Mouse (Mus musculus): ENCODE measurements around the gene Fam83g.
"Not testable (repeated sequence)": the region's sequence is repeated elsewhere in the genome, so short reads cannot be mapped to it uniquely, and the experiment has no call there.

The Fam83g gene

GRCm38 (mm10) chr11:61683907-61684731, at the start of gene Fam83g:
Gene Fam83g, plus strand, starts transcription at chr11:61684091.
- no peak for DNase-seq (ENCODE audit: low spot score)

DNA sequence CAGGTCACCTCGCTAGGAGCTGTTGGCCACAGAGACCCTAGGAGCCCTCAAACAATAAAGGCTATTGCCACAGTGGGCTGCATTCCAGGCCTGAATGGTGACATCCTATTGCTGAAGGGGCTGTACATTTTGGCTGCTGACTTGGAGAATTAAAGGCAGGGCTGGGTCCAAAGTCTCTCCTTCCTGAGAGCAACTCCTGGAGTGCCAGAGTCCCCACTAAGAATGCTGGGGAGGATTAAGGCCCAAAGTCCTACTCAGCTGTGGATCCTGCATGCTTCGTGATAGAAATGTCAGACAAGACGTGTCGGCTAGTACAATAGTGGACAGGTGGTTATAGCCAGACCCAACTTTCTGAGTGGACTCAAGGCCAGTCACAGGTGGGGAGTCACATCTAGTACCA, 47.6 kb upstream of the Fam83g start:
- not testable (repeated sequence) for DNase-seq (ENCODE audit: low spot score)

DNA sequence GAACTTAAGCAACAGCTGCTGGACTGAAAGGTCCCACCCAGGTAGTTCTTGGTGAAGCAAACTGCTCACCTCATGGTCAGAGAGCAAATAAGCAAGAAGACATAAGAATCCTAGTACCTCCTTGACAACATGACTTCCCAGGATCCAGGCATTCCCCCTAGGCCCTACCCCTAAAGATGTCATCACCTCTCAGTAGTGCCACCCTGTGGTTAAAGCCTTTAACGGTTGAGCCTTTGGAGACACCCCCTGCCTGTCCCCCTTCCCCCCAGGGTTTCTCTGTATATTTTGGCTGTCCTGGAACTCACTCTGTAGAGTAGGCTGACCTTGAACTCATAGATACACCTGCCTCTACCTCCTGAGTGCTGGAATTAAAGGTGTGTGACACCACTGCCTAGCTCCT, 46.5 kb upstream of the Fam83g start:
- no peak for DNase-seq (ENCODE audit: low spot score)

DNA sequence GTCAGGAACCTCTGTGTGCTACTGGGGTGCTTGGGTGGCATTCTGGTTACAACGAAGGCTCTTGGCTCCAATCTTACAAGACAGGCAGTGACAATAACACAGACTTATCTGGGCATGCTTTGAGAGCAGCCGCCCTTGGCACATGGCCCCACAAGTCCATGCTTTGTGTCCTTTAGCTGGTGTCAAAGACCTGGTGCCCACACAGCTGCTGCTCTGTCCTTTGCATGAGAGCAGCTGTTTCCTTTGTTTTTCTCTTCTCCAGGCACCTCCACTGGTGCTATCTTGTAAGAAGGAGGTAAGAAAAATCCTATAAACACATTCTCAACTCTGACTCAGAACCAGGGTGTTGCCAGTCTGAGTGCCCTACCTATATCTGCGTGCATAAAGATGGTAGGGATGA, 46.0 kb upstream of the Fam83g start:
- DNase-seq (ENCODE audit: low spot score), result no peak

DNA sequence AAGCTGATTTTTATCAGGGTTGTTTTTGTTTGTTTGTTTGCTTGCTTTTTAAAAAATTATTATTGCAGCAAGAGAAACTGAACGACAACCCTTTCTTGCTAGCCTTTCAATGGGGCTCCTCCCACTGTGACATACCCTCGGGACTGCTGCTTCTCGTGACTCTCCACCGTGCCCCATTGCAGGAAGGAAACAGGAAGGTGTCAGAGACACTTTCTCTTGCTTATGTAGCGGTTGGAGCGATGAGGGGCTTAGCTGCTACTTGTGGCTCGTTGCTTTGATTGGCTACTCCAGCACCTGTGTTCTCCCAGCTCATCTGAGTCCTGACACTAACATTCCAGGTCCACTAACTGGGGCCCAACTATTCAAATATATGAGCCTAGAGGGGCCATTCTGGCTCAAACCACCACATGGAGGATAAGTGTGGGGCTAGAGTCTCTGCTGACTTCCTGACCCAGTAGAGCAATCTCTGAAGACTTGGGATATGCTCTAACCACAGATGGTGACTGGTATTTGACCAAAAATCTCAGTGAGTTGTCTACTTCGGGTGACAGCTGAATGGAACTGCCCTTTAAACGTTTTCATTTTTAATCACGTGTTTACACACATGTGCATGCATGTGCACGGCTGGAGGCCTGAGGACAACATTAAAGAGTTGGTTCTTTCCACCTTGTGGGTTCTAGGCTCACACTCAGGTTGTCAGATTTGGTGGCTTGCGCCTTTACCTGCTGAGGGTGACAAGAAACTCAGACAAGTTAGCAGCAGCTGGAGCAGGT, 44.9 kb upstream of the Fam83g start:
- no peak for DNase-seq (ENCODE audit: low spot score)

- no peak for DNase-seq (ENCODE audit: low spot score)
Observed at GRCm38 (mm10) chr11:61639601-61640177, 44.2 kb upstream of the Fam83g start.

DNA sequence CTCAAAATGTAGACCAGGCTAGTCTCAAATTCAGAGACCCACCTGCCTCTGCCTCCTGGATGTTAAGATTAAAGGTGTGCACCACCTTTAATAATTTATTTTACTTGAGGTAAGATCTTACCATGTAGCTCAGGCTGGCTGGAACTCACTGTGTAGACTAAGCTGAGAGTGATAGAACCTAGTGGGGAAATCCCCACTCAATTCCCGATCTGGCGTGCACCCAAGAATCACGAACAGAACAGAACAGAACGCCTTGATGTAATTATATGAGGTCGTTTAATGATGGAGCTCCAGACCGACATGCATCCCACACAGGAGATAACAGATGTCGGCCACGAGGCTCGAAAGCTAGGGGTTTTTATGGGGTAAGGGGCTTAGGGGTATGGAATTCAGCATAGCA, 43.3 kb upstream of the Fam83g start:
- not testable (repeated sequence) for DNase-seq (ENCODE audit: low spot score)

DNA sequence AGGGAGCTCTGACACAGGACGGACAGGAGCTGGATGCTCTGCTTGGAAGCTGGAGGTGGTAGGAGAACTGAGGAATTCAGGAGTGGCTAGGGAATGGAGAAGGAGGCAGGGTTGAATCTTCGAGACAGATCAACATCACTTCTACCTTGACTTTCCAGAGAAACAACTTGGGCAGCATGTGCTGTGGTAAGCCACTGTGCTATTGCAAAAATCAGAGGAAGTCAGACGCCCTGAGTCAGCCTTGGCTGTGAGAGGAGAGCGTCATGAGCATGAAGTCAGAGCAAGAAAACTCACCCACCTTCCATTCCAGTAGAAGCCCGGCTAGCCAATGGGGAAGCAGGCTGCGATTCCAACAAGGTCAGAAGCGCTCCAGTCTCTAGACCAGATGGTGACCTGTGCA, 41.8 kb upstream of the Fam83g start:
- DNase-seq (ENCODE audit: low spot score), result no peak

- DNase-seq (ENCODE audit: low spot score), result no peak
Observed at GRCm38 (mm10) chr11:61643184-61643961, 40.5 kb upstream of the Fam83g start.

DNA sequence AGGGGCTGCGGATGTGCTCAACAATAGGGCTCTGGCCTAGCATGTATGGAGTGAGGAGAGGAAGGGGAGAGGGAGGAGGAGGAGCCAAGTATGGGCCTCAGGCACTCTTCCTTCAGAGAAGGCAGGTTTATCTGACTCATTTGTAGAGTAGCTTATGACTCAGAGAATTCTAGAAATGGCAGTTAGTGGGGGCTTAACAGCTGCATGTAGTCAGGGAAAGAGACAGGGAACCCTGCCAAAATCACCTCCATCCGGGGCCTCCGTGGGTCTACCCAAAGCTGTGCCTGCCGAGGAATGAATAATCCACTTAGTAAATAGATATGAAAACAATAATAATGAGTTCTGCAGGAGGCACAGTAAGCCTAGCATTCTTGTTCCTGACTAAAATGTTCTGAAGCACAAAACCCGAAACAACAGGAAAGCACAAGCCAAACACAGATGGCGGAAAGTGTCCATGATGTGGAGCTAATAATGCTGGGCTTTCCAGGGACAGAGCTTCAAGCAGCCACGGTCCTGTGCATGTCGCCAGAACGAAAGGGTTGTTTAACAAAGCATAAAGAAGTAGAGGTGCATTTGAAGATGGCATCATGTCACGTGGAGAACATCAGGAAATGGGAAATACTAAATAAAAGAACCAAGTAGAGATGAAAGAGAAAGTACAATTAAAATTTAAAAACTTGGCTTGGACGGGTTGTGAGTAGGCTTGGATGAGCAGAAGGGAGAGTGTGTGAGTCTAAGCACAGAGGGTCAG, 39.1 kb upstream of the Fam83g start:
- no peak for DNase-seq (ENCODE audit: low spot score)

- no peak for DNase-seq (ENCODE audit: low spot score)
Observed at GRCm38 (mm10) chr11:61645357-61645857, 38.5 kb upstream of the Fam83g start.

GRCm38 (mm10) chr11:61646499-61647039, 37.3 kb upstream of the Fam83g start:
- no peak for DNase-seq (ENCODE audit: low spot score)

GRCm38 (mm10) chr11:61647110-61647910, 36.6 kb upstream of the Fam83g start:
- no peak for DNase-seq (ENCODE audit: low spot score)

DNA sequence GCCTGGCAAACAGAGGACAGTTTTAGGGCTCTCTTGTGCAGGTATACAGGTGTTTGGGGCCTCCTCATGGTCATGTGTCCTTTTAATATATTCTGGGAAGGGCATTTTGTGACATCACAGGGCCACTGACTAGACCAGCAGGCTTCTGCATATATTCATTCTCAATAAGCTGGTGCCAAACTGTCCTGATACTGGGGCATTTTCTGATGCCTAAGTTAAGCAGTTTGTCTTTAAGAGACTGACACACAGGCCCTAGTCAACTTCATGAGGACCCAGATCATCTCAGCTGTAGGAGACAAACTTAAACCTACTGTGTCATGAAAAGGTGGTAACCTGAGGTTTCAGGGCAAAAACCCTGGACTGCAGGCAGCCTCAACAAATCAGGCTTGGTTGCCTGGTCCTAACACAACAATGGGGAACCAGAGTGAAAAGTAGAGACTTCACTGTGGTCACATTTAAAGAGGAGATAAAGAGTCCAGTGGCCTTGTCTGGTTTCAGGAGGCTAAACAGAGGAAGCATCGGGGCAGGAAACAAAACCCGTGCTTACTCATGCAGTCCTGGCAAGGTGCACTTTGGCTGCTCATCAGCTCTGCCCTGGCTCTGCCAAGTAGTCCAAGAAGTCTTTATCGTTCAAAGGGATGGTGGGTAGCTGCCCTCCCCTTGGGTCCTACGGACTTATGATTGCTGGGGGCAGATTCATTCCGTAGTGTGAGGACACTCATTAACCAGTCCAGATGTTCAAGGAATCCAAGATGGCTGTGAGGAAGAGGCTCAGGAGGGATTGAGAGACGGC, 35.7 kb upstream of the Fam83g start:
- DNase-seq (ENCODE audit: low spot score), result no peak

DNA sequence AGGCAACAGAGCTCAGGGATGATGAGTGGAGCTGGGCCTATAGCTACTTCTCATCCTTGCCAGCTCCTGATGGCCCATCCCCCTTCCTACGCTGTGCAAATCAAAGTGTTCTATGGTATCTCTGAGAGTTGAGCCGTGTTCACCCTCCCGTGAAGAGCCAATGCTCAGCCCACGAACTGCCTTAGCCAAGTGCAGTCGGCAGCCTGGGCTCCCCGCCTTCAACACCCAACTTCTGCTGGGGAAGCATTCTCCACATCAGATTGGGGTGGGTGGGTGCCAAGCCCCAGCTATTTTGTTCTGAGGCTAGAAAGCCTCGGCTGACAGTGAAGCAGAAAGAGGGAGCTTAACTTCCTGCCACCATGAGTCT, 35.2 kb upstream of the Fam83g start:
- no peak for DNase-seq (ENCODE audit: low spot score)

- no peak for DNase-seq (ENCODE audit: low spot score)
Observed at GRCm38 (mm10) chr11:61649163-61649580, 34.7 kb upstream of the Fam83g start.

DNA sequence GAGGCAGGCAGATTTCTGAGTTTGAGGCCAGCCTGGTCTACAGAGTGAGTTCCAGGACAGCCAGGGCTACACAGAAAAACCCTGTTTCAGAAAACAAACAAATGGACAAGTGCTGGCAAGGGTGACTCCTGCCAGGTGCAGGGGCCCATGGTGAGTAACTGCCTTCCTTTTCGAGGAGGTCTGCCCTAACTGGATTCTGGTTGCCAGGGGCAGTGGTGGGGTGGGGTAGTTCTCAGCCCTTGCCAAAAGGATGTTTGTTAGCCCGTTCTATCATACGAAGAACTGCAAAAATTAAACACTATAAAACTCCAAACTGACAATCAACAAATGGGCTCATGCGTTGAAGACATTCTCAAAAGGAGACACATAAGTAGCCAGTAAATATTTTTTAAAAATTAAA, 34.3 kb upstream of the Fam83g start:
- DNase-seq (ENCODE audit: low spot score), result no peak

DNA sequence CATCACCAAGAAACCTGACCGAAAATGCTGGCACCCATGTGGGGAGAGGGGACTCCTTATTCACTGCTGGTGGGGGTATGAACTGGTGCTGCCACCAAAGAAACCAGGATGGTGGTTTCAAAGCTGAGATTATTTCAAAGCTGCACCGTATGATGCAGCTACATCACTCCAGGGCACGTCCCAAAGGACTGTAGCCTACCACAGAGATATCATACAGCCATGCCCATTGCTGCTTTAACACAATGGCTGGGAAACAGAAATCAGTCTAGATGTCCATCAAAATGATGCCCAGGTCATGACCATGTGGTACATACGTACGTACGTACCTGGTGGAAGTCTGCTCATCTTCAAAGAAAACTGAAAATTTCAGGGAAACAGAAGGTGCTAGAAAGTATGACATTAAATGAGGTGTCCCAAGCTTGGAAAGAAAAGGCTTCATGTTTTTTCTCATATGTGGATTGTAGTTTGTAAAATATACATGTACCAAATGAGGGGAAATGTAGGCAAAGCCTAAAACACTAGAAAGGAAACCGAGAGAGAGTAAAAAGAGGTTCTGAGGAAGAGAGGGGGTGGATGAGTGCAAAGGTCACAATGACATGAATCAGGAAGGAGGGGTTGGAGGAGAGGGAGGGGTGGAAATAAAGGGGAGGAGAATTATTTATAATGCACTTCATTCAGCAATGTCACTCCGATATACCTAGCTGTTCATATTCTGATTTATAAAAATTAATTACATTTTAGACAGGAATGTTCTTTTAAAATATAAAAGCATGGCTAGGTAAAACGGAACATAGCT, 33.2 kb upstream of the Fam83g start:
- DNase-seq (ENCODE audit: low spot score), result no peak

DNA sequence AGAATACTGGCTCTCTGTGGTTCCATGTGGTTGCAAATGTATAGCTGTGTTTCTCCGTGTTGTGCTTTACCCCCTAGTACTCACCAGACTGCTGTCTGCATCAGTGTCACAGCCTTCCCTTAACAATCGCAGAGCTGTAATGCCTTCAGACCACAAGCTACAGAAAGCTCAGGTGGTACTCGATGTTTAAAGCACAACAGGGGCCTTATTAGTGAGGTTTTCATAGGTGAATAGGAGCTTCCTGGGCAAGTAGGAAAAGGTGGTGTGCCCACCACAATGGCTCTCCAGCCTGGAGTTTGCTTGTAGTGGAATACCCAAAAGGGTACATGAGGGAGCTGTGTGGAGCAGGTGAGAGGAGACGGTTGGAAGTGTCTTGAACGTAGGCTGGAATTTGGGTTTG, 31.7 kb upstream of the Fam83g start:
- no peak for DNase-seq (ENCODE audit: low spot score)
